Mouse (Mus musculus): ENCODE measurements around the gene Map3k5. TPM values are rescaled to one million over a fixed set of nuclear protein-coding genes. Genes with fewer than 3 reads are reported as not detected.

The Map3k5 gene
- polyA plus RNA-seq, 1 experiment = not detected

DNA sequence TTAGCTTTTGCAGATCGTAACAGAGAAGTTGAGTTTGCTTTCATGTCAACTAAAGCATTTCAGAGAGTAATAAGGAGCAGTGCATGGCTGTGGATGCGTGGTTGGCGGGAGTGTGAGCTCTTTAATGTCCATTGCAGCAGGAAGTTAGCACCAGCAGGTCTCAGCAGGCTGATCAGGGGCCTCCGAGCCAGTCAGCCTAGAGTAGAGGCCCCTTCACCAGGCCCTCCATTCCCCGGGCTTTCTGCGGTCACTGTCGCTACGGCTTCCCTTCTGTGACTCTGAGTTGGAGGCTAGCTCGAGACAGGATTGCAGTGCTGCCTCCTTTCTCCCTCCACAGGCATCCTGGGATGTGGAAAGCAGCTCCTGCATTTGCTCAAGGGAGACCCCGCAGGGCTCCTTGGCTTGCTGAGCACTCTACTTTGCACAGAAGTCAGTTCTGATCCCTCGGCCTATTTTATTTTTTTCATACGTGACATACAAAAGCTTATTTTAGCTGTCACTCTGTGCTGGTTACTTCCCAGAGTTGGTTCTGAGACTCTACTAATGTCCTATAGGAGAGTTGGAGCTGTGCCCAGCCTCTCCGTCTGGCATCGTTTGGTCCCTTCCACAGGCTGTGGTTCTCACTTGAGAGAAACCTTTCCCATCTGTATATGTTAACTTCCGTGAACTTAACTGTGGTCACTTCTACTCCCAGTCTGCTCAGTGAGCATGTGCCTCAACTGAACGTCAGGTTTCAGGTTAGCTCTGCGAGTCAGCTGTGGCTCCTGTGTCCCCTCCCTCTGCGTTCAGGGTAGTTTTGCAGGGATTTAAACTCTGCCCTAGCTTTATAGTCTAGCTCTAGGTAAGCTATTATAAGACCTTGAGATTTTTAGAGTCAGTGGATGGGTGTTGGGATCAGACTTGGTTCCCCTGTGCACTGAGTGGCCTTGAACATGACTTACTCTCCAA lies 178.0 kb downstream of the Map3k5 start:
- TF ChIP-seq GATA1 (IDR thresholded peaks at IDR 0.05; ENCODE audit: low read length) (no peak), TAL1 (IDR thresholded peaks at IDR 0.05; ENCODE audit: low read length) (no peak)
- Histone ChIP-seq H3K27me3 (ENCODE audit: control insufficient read depth) (no peaks in the 10 kb centered on the region), H3K9me3 (ENCODE audit: control insufficient read depth, low read length) (no peaks in the 10 kb centered on the region), H3K36me3 (ENCODE audit: control insufficient read depth) (no peaks in the 10 kb centered on the region), H3K4me1 (ENCODE audit: control insufficient read depth) (peaks cover 8% of the 10 kb centered on the region), H3K4me3 (replicated peaks) (no peak overlapping the region)

DNA sequence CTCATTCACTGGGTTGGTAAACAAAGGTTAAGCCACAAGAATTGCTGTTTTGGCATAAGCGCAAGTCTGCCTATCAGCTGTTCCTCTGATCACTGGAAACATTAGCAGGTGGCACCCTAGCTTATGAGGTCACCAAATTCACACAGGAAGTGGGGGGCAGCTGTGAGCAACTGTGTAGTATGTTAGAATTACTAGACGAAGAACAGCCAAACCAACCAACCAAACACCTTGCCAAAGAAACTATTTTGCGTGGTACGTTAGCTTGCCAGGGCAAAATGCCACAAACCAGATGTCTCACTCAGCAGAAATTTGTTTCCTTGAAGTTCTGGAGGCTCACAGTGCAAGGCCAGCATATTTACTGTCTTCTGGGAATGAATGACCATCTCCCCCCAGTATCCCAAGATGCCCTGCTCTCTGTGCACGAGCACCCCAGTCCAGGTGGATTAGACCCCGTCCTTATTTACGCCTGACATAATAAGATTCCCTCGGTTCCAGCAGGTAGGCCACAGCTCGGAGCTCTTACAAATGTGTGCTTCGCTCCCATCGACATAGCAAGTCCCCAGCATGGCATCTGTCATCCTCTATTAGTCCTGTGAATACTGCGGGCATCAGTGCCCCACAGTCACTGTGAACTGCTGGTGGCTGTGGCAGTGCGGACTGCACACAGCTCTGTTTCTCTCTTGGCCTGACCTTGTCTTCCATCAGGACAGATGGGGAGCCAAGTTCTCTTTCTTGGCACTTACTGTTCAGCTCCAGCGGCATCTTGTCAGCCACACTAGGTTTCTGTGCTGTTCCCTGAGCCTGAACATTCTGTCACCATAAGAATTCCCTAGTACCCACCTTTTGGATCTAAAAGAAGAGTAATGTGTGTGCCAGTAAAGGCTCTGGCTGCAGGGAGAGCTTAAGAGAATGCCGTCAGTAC lies 185.5 kb downstream of the Map3k5 start:
- TF ChIP-seq GATA1 (IDR thresholded peaks at IDR 0.05; ENCODE audit: low read length) = no peak
- TF ChIP-seq TAL1 (IDR thresholded peaks at IDR 0.05; ENCODE audit: low read length) = no peak
- Histone ChIP-seq H3K36me3 (ENCODE audit: control insufficient read depth) (peaks cover 3% of the 10 kb centered on the region; the same call in 1 of the 2 replicates), H3K4me3 (replicated peaks) (no peak overlapping the region), H3K4me1 (ENCODE audit: control insufficient read depth) (no peaks in the 10 kb centered on the region; the same call in 1 of the 2 replicates), H3K27me3 (ENCODE audit: control insufficient read depth) (no peaks in the 10 kb centered on the region), H3K9me3 (ENCODE audit: control insufficient read depth, low read length) (no peaks in the 10 kb centered on the region; the same call in 1 of the 2 replicates)

DNA sequence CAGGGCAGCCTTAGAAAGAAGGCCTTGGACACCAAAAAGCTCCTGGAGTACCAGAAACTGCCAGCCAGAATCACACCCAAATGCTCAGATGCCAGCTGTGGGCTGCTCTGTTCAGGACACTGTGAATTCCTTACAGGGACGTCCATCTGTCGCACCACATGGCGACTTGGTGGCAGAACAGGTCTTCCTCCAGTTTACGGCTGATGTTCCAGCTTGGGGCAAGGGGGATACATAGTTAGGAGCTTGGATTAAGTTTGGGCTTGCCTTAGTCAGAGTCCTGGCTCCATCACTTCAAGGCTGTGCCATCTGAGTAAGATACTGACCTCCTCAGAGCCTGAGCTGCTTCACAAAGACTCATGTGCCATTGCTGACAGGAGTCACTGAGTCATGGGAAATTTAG lies 187.7 kb downstream of the Map3k5 start:
- Histone ChIP-seq H3K4me1 (ENCODE audit: control insufficient read depth) (no peaks in the 10 kb centered on the region; the same call in 1 of the 2 replicates), H3K4me3 (replicated peaks) (no peak overlapping the region), H3K27me3 (ENCODE audit: control insufficient read depth) (no peaks in the 10 kb centered on the region), H3K36me3 (ENCODE audit: control insufficient read depth) (peaks cover 3% of the 10 kb centered on the region; the same call in 1 of the 2 replicates), H3K9me3 (ENCODE audit: control insufficient read depth, low read length) (no peaks in the 10 kb centered on the region; the same call in 1 of the 2 replicates)
- TF ChIP-seq TAL1 (IDR thresholded peaks at IDR 0.05; ENCODE audit: low read length) = no peak

DNA sequence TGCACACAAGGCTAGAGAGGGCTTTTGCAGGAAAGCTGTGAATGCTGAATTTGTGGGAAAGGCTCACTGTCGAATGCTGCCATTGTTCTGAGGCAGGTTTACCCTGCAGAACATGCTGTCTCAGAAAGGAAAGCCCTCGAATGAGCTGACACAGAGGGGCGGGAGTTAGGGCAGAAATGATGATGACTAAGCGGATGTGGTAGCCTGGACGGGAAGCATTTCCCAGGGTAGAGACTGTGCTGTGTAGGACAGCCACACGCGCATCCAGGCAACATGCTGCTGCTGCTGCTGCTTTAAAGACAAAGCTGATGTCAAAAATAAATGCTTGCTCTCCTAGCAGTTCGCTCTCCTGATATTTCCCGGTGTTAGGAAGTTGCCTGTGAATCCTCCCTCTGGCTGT lies 189.1 kb downstream of the Map3k5 start:
- H3K4me3 ChIP-seq (replicated peaks) = no peak overlapping the region

DNA sequence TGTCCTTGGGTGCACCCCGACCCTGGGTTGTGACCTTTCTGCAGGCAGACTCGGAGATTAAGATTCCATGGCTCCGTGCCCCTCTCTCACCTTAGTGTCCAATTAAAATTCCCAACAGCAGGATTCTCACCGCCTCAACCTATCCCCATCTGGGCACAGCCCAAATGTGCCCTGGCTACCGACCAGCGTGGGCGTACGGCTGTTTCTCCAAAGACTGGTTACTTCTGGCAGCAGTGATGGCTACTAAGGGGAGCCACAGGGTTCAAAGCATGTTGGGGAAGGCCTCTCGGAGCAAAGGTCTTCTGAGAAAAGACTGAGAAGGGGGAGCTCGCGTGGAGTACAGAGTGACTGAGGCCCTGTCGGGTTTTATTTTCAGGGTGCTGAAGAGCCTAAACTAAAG lies 190.3 kb downstream of the Map3k5 start:
- Histone ChIP-seq H3K36me3 (ENCODE audit: control insufficient read depth) (peaks cover 3% of the 10 kb centered on the region; the same call in 1 of the 2 replicates), H3K4me1 (ENCODE audit: control insufficient read depth) (no peaks in the 10 kb centered on the region; the same call in 1 of the 2 replicates), H3K4me3 (replicated peaks) (no peak overlapping the region), H3K27me3 (ENCODE audit: control insufficient read depth) (no peaks in the 10 kb centered on the region), H3K9me3 (ENCODE audit: control insufficient read depth, low read length) (no peaks in the 10 kb centered on the region; the same call in 1 of the 2 replicates)
- TF ChIP-seq TAL1 (IDR thresholded peaks at IDR 0.05; ENCODE audit: low read length) (no peak), GATA1 (IDR thresholded peaks at IDR 0.05; ENCODE audit: low read length) (no peak)

More for the DNA sequence above, 189.1 kb downstream of the Map3k5 start:
- Histone ChIP-seq H3K9me3 (ENCODE audit: control insufficient read depth, low read length) (no peaks in the 10 kb centered on the region; the same call in 1 of the 2 replicates), H3K27me3 (ENCODE audit: control insufficient read depth) (no peaks in the 10 kb centered on the region), H3K4me1 (ENCODE audit: control insufficient read depth) (no peaks in the 10 kb centered on the region; the same call in 1 of the 2 replicates), H3K36me3 (ENCODE audit: control insufficient read depth) (peaks cover 3% of the 10 kb centered on the region; the same call in 1 of the 2 replicates)
- no peak for TF ChIP-seq TAL1 (IDR thresholded peaks at IDR 0.05; ENCODE audit: low read length)
- no peak for TF ChIP-seq GATA1 (IDR thresholded peaks at IDR 0.05; ENCODE audit: low read length)

DNA sequence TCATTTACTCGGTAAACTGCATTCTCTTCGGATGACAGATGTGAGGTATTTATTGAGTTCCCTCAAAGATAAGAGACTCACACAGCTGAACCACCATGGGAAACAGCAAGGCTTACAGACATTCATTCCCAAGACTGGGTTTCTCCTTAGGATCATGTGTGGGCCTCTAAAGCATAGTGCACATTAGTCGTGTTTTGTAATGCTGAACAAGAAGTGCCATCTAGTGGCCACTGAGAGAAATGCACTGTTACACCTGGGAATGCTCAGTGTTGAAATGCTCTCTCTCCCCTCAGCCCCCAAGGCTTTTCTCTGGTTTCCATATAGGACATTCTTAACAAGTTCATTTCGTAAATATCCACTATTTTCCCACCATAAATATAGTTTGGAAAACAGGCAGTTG lies 191.0 kb downstream of the Map3k5 start:
- no peaks in the 10 kb centered on the region for H3K27me3 ChIP-seq (ENCODE audit: control insufficient read depth)
- H3K4me3 ChIP-seq (replicated peaks) = no peak overlapping the region
- no peak for TF ChIP-seq GATA1 (IDR thresholded peaks at IDR 0.05; ENCODE audit: low read length)
- TF ChIP-seq TAL1 (IDR thresholded peaks at IDR 0.05; ENCODE audit: low read length) = no peak
- no peaks in the 10 kb centered on the region; the same call in 1 of the 2 replicates for H3K9me3 ChIP-seq (ENCODE audit: control insufficient read depth, low read length)
- peaks cover 3% of the 10 kb centered on the region; the same call in 1 of the 2 replicates for H3K36me3 ChIP-seq (ENCODE audit: control insufficient read depth)
- H3K4me1 ChIP-seq (ENCODE audit: control insufficient read depth) = no peaks in the 10 kb centered on the region; the same call in 1 of the 2 replicates

DNA sequence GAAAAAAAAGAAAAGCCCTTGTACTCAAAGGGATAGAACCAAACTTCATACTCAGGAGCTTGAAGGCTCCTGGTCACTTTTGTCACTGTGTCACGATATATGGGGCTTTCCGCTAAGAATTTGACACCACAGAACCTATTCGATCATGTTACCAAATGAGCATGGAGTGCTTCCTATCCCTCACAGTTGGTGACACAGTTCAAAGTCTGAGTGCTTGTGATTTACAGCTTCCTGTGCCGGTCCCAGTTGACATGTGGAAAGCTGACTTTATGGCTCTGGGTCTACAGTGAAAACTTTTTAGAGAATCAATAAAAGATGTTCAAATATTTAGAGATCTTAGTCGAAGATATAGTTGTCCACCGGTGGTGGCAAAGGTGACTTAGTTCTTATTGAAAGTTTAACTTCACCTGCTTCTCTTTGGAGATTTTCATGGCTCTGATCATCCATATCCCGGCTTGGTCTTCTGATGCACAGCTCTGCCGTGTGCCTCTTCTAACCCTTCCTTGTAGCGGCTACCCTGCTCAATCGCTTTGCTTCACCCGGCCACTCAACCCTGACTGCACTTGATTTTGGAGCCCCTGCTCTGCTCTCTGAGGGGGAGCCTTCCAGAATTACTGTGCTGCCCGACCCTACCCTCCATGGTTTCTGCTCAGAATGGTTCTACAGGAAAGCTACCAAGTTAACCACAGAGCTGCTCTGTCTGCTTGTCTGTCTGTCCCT lies 198.8 kb downstream of the Map3k5 start:
- Histone ChIP-seq H3K4me3 (replicated peaks) (no peak overlapping the region), H3K4me1 (ENCODE audit: control insufficient read depth) (peaks cover 19% of the 10 kb centered on the region), H3K27me3 (ENCODE audit: control insufficient read depth) (no peaks in the 10 kb centered on the region), H3K36me3 (ENCODE audit: control insufficient read depth) (no peaks in the 10 kb centered on the region), H3K9me3 (ENCODE audit: control insufficient read depth, low read length) (no peaks in the 10 kb centered on the region)
- TF ChIP-seq TAL1 (IDR thresholded peaks at IDR 0.05; ENCODE audit: low read length) (no peak), GATA1 (IDR thresholded peaks at IDR 0.05; ENCODE audit: low read length) (no peak)

DNA sequence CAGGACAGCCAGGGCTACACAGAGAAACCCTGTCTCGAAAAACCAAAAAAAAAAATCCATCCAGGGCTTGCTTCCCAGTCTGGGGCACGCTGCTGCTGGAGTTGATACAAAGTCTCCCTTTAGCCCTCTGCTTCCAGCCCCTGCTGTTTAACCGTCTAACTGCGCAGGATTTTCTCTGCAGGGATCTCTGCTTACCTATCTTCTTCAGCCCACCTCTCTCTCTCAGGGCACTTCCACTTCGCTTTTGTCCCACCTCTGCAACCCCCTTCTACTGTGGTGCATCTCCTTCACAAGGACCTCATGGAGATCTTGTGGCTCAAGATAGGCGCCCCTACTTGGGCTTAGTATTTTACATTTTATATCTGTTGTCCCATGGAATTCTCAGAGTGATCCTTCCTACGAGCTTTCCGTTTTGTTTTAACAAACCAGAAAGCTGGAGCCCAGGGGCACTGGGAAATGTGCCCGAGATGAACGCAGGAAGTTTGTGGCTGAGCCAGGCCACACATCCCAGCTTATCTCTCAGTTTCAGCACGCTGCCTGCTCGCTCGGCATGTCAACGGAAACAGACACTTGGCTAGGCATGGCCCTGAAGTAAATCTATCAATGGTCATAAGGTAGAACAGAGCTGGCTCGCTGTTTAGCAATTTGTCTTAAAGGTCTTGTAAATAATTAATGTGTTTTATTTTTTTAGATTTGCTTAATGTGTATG lies 201.2 kb downstream of the Map3k5 start:
- no peaks in the 10 kb centered on the region for H3K27me3 ChIP-seq (ENCODE audit: control insufficient read depth)
- H3K36me3 ChIP-seq (ENCODE audit: control insufficient read depth) = peaks cover 5% of the 10 kb centered on the region; the same call in 1 of the 2 replicates

More for the DNA sequence above, 201.2 kb downstream of the Map3k5 start:
- H3K4me1 ChIP-seq (ENCODE audit: control insufficient read depth) = peaks cover 19% of the 10 kb centered on the region
- no peak for TF ChIP-seq GATA1 (IDR thresholded peaks at IDR 0.05; ENCODE audit: low read length)
- no peak for TF ChIP-seq TAL1 (IDR thresholded peaks at IDR 0.05; ENCODE audit: low read length)
- no peaks in the 10 kb centered on the region for H3K9me3 ChIP-seq (ENCODE audit: control insufficient read depth, low read length)
- no peak overlapping the region for H3K4me3 ChIP-seq (replicated peaks)
